29 mouse cellular contexts compared by ENCODE assay signal in genomic region chr9:105929287-105929686, GRCm38 (mm10). TPM values are rescaled to one million over a fixed set of nuclear protein-coding genes. Genes with fewer than 3 reads are reported as not detected.
DNase-seq lines count a peak whose midpoint lies in the region; ATAC-seq and TF ChIP-seq lines count a peak whose summit lies in the region.
"Had no signal": no experiment of that assay in that cellular context is flagged by ENCODE, and none has a peak within 500 bp of the region (broad histone marks: within the 10 kb centered on the region; RNA-seq: fewer than 3 reads in every experiment).

No protein-coding gene starts in this region.

- H3K4me2 ChIP-seq in hindbrain, embryonic 16.5 days (ENCODE audit: low read length) = no peak overlapping the region
- H3K4me2 ChIP-seq in hindbrain, embryonic 14.5 days (replicated peaks) = no peak overlapping the region
- H3K4me2 ChIP-seq in midbrain, postnatal 0 days (ENCODE audit: low read depth, low read length, poor library complexity, severe bottlenecking) = no peak overlapping the region
- no peak overlapping the region for H3K4me2 ChIP-seq in midbrain, embryonic 16.5 days (ENCODE audit: low read length)
- H3K4me2 ChIP-seq: heart, embryonic 11.5 days; hindbrain, embryonic 13.5 days; kidney, embryonic 15.5 days; liver, embryonic 13.5 days; neural tube, embryonic 13.5 days had no signal

- no peaks in the 10 kb centered on the region for H3K36me3 ChIP-seq in hindbrain, embryonic 16.5 days (ENCODE audit: control insufficient read depth, insufficient read depth, low read length)
- H3K36me3 ChIP-seq in hindbrain, embryonic 14.5 days (replicated peaks; ENCODE audit: control insufficient read depth, insufficient read depth) = no peaks in the 10 kb centered on the region
- H3K36me3 ChIP-seq in midbrain, postnatal 0 days (ENCODE audit: insufficient read depth, low read length) = no peaks in the 10 kb centered on the region
- no peaks in the 10 kb centered on the region for H3K36me3 ChIP-seq in midbrain, embryonic 16.5 days (ENCODE audit: control insufficient read depth, insufficient read depth, low read length)
- H3K36me3 ChIP-seq: hindbrain, embryonic 13.5 days; kidney, embryonic 15.5 days; liver, embryonic 13.5 days; neural tube, embryonic 13.5 days had no signal

- peaks cover 4% of the 10 kb centered on the region; the same call in 1 of the 2 replicates for H3K4me1 ChIP-seq in hindbrain, embryonic 16.5 days (ENCODE audit: control insufficient read depth, insufficient read depth, low read depth, low read length)
- H3K4me1 ChIP-seq in hindbrain, embryonic 14.5 days (replicated peaks; ENCODE audit: control insufficient read depth, insufficient read depth, low read length) = peaks cover 5% of the 10 kb centered on the region; the same call in 1 of the 2 replicates
- H3K4me1 ChIP-seq in midbrain, postnatal 0 days (ENCODE audit: insufficient read depth, low read length) = no peaks in the 10 kb centered on the region
- no peaks in the 10 kb centered on the region for H3K4me1 ChIP-seq in midbrain, embryonic 16.5 days (ENCODE audit: control insufficient read depth, insufficient read depth, low read length)
- H3K4me1 ChIP-seq: kidney, embryonic 15.5 days; liver, embryonic 13.5 days; megakaryocyte, embryonic 14.5 days; neural tube, embryonic 13.5 days had no signal

- no peaks in the 10 kb centered on the region for H3K9me3 ChIP-seq in hindbrain, embryonic 16.5 days (ENCODE audit: control insufficient read depth, low read length)
- no peaks in the 10 kb centered on the region for H3K9me3 ChIP-seq in hindbrain, embryonic 14.5 days (ENCODE audit: control insufficient read depth, low read length)
- H3K9me3 ChIP-seq in midbrain, postnatal 0 days (ENCODE audit: low read length) = no peaks in the 10 kb centered on the region
- no peaks in the 10 kb centered on the region for H3K9me3 ChIP-seq in midbrain, embryonic 16.5 days (replicated peaks; ENCODE audit: control insufficient read depth, low read length, poor library complexity, severe bottlenecking)
- H3K9me3 ChIP-seq: hindbrain, embryonic 13.5 days; kidney, embryonic 15.5 days; liver, embryonic 13.5 days; neural tube, embryonic 13.5 days had no signal

- H3K4me3 ChIP-seq in hindbrain, embryonic 16.5 days (ENCODE audit: low read length) = no peak overlapping the region
- H3K4me3 ChIP-seq in hindbrain, embryonic 14.5 days (replicated peaks; ENCODE audit: low read length) = no peak overlapping the region
- no peak overlapping the region for H3K4me3 ChIP-seq in midbrain, postnatal 0 days (ENCODE audit: low read depth, low read length)
- H3K4me3 ChIP-seq in midbrain, embryonic 16.5 days (ENCODE audit: low read depth, low read length) = no peak overlapping the region
- H3K4me3 ChIP-seq: gastrocnemius, adult 2 months; hindbrain, embryonic 13.5 days; kidney, embryonic 15.5 days; layer of hippocampus, adult 2 months; liver, embryonic 13.5 days; megakaryocyte, embryonic 14.5 days; neural tube, embryonic 13.5 days had no signal

- ATAC-seq in hindbrain, embryonic 16.5 days = peak; percentile 76
- no peak for ATAC-seq in hindbrain, embryonic 14.5 days (ENCODE audit: low FRiP score)
- ATAC-seq in midbrain, postnatal 0 days (ENCODE audit: low FRiP score) = no peak
- no peak for ATAC-seq in midbrain, embryonic 16.5 days
- ATAC-seq: lung, postnatal 0 days; Patski had no signal

- 60% methylated on average over 4 of the region's 4 CpGs for WGBS in hindbrain, embryonic 16.5 days
- WGBS in hindbrain, embryonic 14.5 days = 71% methylated on average over 4 of the region's 4 CpGs
- 60% methylated on average over 4 of the region's 4 CpGs for WGBS in midbrain, postnatal 0 days
- 68% methylated on average over 4 of the region's 4 CpGs for WGBS in midbrain, embryonic 16.5 days

- H3K27me3 ChIP-seq in hindbrain, embryonic 16.5 days (replicated peaks; ENCODE audit: control insufficient read depth, insufficient read depth, low read length) = no peaks in the 10 kb centered on the region
- H3K27me3 ChIP-seq in hindbrain, embryonic 14.5 days (ENCODE audit: control insufficient read depth, insufficient read depth, low read length) = no peaks in the 10 kb centered on the region
- no peaks in the 10 kb centered on the region for H3K27me3 ChIP-seq in midbrain, postnatal 0 days (ENCODE audit: insufficient read depth, low read length)
- H3K27me3 ChIP-seq in midbrain, embryonic 16.5 days (ENCODE audit: control insufficient read depth, insufficient read depth, low read depth, low read length) = no peaks in the 10 kb centered on the region
- H3K27me3 ChIP-seq: hindbrain, embryonic 13.5 days; kidney, embryonic 15.5 days; liver, embryonic 13.5 days; megakaryocyte, embryonic 14.5 days; neural tube, embryonic 13.5 days; Patski had no signal

- no peak overlapping the region for H3K9ac ChIP-seq in hindbrain, embryonic 16.5 days (ENCODE audit: low read depth, low read length)
- H3K9ac ChIP-seq in hindbrain, embryonic 14.5 days = no peak overlapping the region
- H3K9ac ChIP-seq in midbrain, postnatal 0 days (replicated peaks; ENCODE audit: low read length, poor library complexity, severe bottlenecking) = no peak overlapping the region
- H3K9ac ChIP-seq in midbrain, embryonic 16.5 days (ENCODE audit: low read depth, low read length) = no peak overlapping the region
- H3K9ac ChIP-seq: hindbrain, embryonic 13.5 days; kidney, embryonic 15.5 days; liver, embryonic 13.5 days; neural tube, embryonic 13.5 days had no signal

- no peak overlapping the region for H3K27ac ChIP-seq in hindbrain, embryonic 16.5 days (ENCODE audit: low read depth, low read length)
- H3K27ac ChIP-seq in hindbrain, embryonic 14.5 days = no peak overlapping the region; the same call in 1 of the 2 replicates
- H3K27ac ChIP-seq in midbrain, postnatal 0 days (ENCODE audit: low read depth, low read length) = no peak overlapping the region
- H3K27ac ChIP-seq in midbrain, embryonic 16.5 days (ENCODE audit: low read length) = no peak overlapping the region
- H3K27ac ChIP-seq: gastrocnemius, adult 2 months; kidney, embryonic 15.5 days; layer of hippocampus, adult 2 months; liver, embryonic 13.5 days; neural tube, embryonic 13.5 days had no signal

- TF ChIP-seq CTCF in midbrain, postnatal 0 days (IDR thresholded peaks at IDR 0.05) = no peak

- peak; percentile 6 for DNase-seq in embryo, embryonic 10.5 days (ENCODE audit: low spot score)
- DNase-seq in embryo, embryonic 11 days = no peak
- no peak for DNase-seq in hindbrain, embryonic 14.5 days (ENCODE audit: low spot score)
- peak; percentile 74 for DNase-seq in midbrain, postnatal 0 days (ENCODE audit: low spot score)
- DNase-seq in kidney, postnatal 36 days = no peak
- DNase-seq: adrenal gland, postnatal 10 days; cerebellum, adult 8-10 months; gastrocnemius, adult 2 months; gastrocnemius, postnatal 36 days; heart, adult 18-20 months; heart, postnatal 36 days; kidney, adult 18-20 months; kidney, postnatal 25 days; liver, embryonic 13.5 days; lung, adult 18-20 months; lung, postnatal 4 days; right cerebral cortex, postnatal 14 days; thymus, postnatal 4 days had no signal

RNA-seq across cellular contexts. Expression of gene Col6a5, which starts 31.2 kb away (rescaled TPM):
- 0.21 and 0.35 TPM in 2 replicates for polyA plus RNA-seq in hindbrain, embryonic 16.5 days (2015; fragmentation: Nextera tagmentation; extraction: Ambion mirVana)
- 0.27 TPM in 1 of 2 replicates, not detected in the other for polyA plus RNA-seq in hindbrain, embryonic 14.5 days (2014; fragmentation: Nextera tagmentation; extraction: Ambion mirVana)
- total RNA-seq in midbrain, postnatal 0 days (2014; rRNA removed) = 0.42 and 0.49 TPM in 2 replicates
- polyA plus RNA-seq in midbrain, postnatal 0 days (2015; fragmentation: Nextera tagmentation; extraction: Ambion mirVana) = 0.36 and 0.45 TPM in 2 replicates
- polyA plus RNA-seq in midbrain, embryonic 16.5 days (2015; fragmentation: Nextera tagmentation; extraction: Ambion mirVana) = 0.29 and 0.82 TPM in 2 replicates
- total RNA-seq: MEL had no signal
- polyA plus RNA-seq: heart, embryonic 11.5 days; hindbrain, embryonic 13.5 days; Patski had no signal

Comparison
In these comparisons a context has a peak if more than half of its experiments do, and no peak if none do; other contexts are left out.
1. DNase-seq: peak in embryo, embryonic 10.5 days (single experiment) and midbrain, postnatal 0 days (single experiment); none in embryo, embryonic 11 days (single experiment), hindbrain, embryonic 14.5 days (single experiment) and kidney, postnatal 36 days (0 of 2).